Mouse (Mus musculus) urinary bladder, postnatal 14 days (tissue): ENCODE results near the gene Ppp1r18.
"Not testable (repeated sequence)": the region's sequence is repeated elsewhere in the genome, so short reads cannot be mapped to it uniquely, and the experiment has no call there.

Source experiments
- DNase-seq: peaks from one replicate; pipeline ENCODE4 v3.0.0; 2021; ENCODE audit warnings: low spot score

Ppp1r18 gene

GRCm38 (mm10) chr17:35836991-35837422 is 28.4 kb upstream of the Ppp1r18 start:
- peak; percentile 88 for DNase-seq

- peak; percentile 48 for DNase-seq
Observed at GRCm38 (mm10) chr17:35837487-35837886, 27.9 kb upstream of the Ppp1r18 start.

GRCm38 (mm10) chr17:35838122-35838544 is 27.3 kb upstream of the Ppp1r18 start, which contains the start of gene Tubb5:
TSS of gene Tubb5 (minus strand) at chr17:35838306.
- DNase-seq: peak; percentile 97

- DNase-seq: no peak
Observed at GRCm38 (mm10) chr17:35838570-35838969, 26.8 kb upstream of the Ppp1r18 start.

GRCm38 (mm10) chr17:35839002-35839401 is 26.4 kb upstream of the Ppp1r18 start:
- not testable (repeated sequence) for DNase-seq

GRCm38 (mm10) chr17:35840561-35840960 is 24.8 kb upstream of the Ppp1r18 start:
- DNase-seq: no peak

- peak; percentile 99 for DNase-seq
Observed at GRCm38 (mm10) chr17:35841076-35841950, 24.1 kb upstream of the Ppp1r18 start, which contains the start of gene Mdc1. TSS of gene Mdc1 (plus strand) at chr17:35841515.

GRCm38 (mm10) chr17:35842006-35842405 is 23.4 kb upstream of the Ppp1r18 start:
- DNase-seq: no peak

GRCm38 (mm10) chr17:35843514-35843913 is 21.9 kb upstream of the Ppp1r18 start:
- no peak for DNase-seq

- DNase-seq: no peak
Observed at GRCm38 (mm10) chr17:35848112-35848511, 17.3 kb upstream of the Ppp1r18 start.

GRCm38 (mm10) chr17:35850974-35851373 is 14.4 kb upstream of the Ppp1r18 start:
- DNase-seq: no peak

GRCm38 (mm10) chr17:35859371-35859770 is 6.0 kb upstream of the Ppp1r18 start:
- no peak for DNase-seq

GRCm38 (mm10) chr17:35859835-35860234 is 5.6 kb upstream of the Ppp1r18 start:
- no peak for DNase-seq

- DNase-seq: no peak
Observed at GRCm38 (mm10) chr17:35860831-35861197, 4.6 kb upstream of the Ppp1r18 start.

GRCm38 (mm10) chr17:35861198-35861857 is 4.1 kb upstream of the Ppp1r18 start, which contains the start of gene Nrm:
TSS of gene Nrm (plus strand) at chr17:35861318.
- DNase-seq: peak; percentile 90

GRCm38 (mm10) chr17:35864832-35865353 is 500 bp upstream of the Ppp1r18 start:
- DNase-seq: no peak

- DNase-seq: peak; percentile 68
Observed at GRCm38 (mm10) chr17:35866281-35866831, 963 bp downstream of the Ppp1r18 start.

GRCm38 (mm10) chr17:35866911-35867890 is 1.8 kb downstream of the Ppp1r18 start:
- peak; percentile 53 for DNase-seq

GRCm38 (mm10) chr17:35868165-35868820 is 2.9 kb downstream of the Ppp1r18 start:
- peak; percentile 31 for DNase-seq

- DNase-seq: no peak
Observed at GRCm38 (mm10) chr17:35868961-35869345, 3.6 kb downstream of the Ppp1r18 start.
